Mouse (Mus musculus): Measurements from ENCODE around the gene Myct1.

DNA sequence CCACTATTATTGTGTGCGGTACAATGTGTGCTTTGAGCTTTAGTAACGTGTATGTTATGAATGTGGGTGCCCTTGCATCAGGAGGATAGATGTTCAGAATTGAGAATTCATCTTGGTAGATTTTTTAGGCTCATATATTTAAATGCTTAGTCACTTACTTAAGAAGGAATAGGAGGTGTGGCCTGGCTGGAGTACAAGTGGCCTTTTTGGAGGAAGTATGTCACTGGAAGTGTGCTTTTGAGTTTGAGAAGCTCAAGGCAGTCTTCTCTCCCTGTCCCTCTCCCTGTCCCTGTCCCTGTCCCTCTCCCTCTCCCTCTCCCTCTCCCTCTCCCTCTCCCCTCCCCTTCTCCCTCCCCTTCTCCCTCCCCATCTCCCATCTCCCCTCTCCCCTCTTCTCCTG is 2.5 kb upstream of the Myct1 start:
- TF ChIP-seq POLR2A (IDR thresholded peaks at IDR 0.05; ENCODE audit: extremely low read depth, insufficient read depth, low read length) (no peak), CTCF (IDR thresholded peaks at IDR 0.05; ENCODE audit: low read depth, low read length) (no peak)
